Mouse (Mus musculus) heart, embryonic 13.5 days (tissue): Measurements from ENCODE around the gene Elp4. TPM values are rescaled to one million over a fixed set of nuclear protein-coding genes. Genes with fewer than 3 reads are reported as not detected.

Experiments
- ATAC-seq: fragments of 200-750 bp; cut with Nextera tagmentation; 2 replicates; pipeline ENCODE4 v1.8.0; 2017; ENCODE audit warnings: moderate TSS enrichment; ENCODE audit not compliant: insufficient number of reproducible peaks, low FRiP score, low TSS enrichment; ENCODE audit errors: extremely low read depth
- H3K27ac ChIP-seq: fragments of 300-500 bp; sonication (generic); replicated peaks from 2 replicates; pipeline ENCODE4 v1.5.1; 2015; ENCODE audit warnings: moderate library complexity, mild to moderate bottlenecking, inconsistent platforms
- H3K27me3 ChIP-seq: fragments of 300-500 bp; sonication (generic); replicated peaks from 2 replicates; pipeline ENCODE4 v1.6.1; 2015; ENCODE audit warnings: mild to moderate bottlenecking, inconsistent platforms
- H3K36me3 ChIP-seq: fragments of 300-500 bp; sonication (generic); 2 replicates; pipeline ENCODE4 v1.6.1; 2015; ENCODE audit warnings: mild to moderate bottlenecking, inconsistent platforms
- H3K4me1 ChIP-seq: fragments of 300-500 bp; sonication (generic); 2 replicates; pipeline ENCODE4 v1.6.1; 2015; ENCODE audit warnings: inconsistent platforms
- H3K4me2 ChIP-seq: fragments of 300-500 bp; sonication (generic); 2 replicates; pipeline ENCODE4 v1.6.1; 2015; ENCODE audit warnings: inconsistent platforms, mild to moderate bottlenecking, moderate library complexity
- H3K4me3 ChIP-seq: fragments of 300-500 bp; sonication (generic); 2 replicates; pipeline ENCODE4 v1.5.1; 2015; ENCODE audit warnings: moderate library complexity, mild to moderate bottlenecking, inconsistent platforms
- H3K9ac ChIP-seq: fragments of 300-500 bp; sonication (generic); 2 replicates; pipeline ENCODE4 v1.6.1; 2015; ENCODE audit warnings: inconsistent platforms, mild to moderate bottlenecking, moderate library complexity
- H3K9me3 ChIP-seq: fragments of 300-500 bp; sonication (generic); 2 replicates; pipeline ENCODE4 v1.6.1; 2016; ENCODE audit warnings: inconsistent platforms
- WGBS: fragments of 180-500 bp; shearing (Covaris S2); methylation state at CpG from one replicate; pipeline ENCODE4 v1.1.7; 2015; ENCODE audit warnings: mixed read lengths; 5-methylcytosine and 5-hydroxymethylcytosine counted together
- polyA plus RNA-seq: library from polyadenylated mRNA; unstranded; fragments of >200 nt; fragmentation: Nextera tagmentation; extraction: Ambion mirVana; gene quantifications from 2 replicates; pipeline ENCODE4 v1.2.1, GENCODE M21; 2015

The Elp4 gene
- polyA plus RNA-seq, 1 experiment from 2014 or later: 18.0 TPM

DNA sequence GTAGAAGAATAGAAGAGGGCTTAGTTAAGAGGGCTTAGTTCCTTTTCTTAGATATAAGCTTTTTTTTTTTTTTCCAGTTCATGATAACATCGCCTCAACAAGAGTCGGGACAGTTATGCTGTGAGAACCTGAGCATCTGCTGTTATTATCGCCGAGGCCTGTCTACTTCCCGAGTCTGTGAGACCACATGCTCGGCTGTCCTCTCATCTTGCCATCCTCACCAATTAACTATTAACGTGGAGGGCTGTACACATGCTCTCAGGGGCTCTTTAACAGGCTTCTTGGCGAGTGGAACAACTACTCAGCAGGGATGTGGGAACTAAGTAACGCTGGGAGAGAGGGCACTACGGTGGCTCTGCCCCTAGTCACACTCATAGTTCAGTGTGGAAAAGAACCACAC, 99.9 kb downstream of the Elp4 start:
- no peak overlapping the region for H3K4me3 ChIP-seq
- no peaks in the 10 kb centered on the region for H3K4me1 ChIP-seq
- no peaks in the 10 kb centered on the region for H3K27me3 ChIP-seq
- H3K9ac ChIP-seq: no peak overlapping the region
- no peaks in the 10 kb centered on the region for H3K9me3 ChIP-seq
- no peak for ATAC-seq
- 61% methylated on average over 10 of the region's 10 CpGs for WGBS
- no peaks in the 10 kb centered on the region for H3K36me3 ChIP-seq
- no peak overlapping the region for H3K27ac ChIP-seq
- H3K4me2 ChIP-seq: no peak overlapping the region

DNA sequence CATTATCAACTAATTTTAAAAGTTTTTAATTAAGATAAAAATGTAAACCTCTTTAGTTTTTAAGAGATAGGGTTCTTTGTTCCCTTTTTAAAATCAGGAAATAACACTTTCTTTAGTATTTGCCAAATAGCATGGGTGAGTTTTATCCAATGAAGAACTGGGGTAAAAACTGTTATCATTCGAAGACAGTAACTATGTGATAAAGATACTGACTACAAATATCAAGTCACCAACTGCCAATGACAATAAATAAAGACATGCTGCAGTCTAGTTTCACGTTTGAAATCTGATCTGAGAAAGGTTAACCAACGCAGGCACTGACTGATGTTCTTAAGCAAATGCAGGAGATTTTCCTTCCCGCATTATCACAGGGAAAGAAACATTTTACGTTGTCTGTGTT, 100.9 kb downstream of the Elp4 start:
- H3K9ac ChIP-seq: no peak overlapping the region
- no peaks in the 10 kb centered on the region for H3K9me3 ChIP-seq
- no peaks in the 10 kb centered on the region for H3K27me3 ChIP-seq
- H3K4me1 ChIP-seq: no peaks in the 10 kb centered on the region
- 40% methylated on average over 5 of the region's 5 CpGs for WGBS
- H3K4me3 ChIP-seq: no peak overlapping the region
- no peaks in the 10 kb centered on the region for H3K36me3 ChIP-seq
- no peak overlapping the region for H3K27ac ChIP-seq
- no peak for ATAC-seq
- no peak overlapping the region for H3K4me2 ChIP-seq

DNA sequence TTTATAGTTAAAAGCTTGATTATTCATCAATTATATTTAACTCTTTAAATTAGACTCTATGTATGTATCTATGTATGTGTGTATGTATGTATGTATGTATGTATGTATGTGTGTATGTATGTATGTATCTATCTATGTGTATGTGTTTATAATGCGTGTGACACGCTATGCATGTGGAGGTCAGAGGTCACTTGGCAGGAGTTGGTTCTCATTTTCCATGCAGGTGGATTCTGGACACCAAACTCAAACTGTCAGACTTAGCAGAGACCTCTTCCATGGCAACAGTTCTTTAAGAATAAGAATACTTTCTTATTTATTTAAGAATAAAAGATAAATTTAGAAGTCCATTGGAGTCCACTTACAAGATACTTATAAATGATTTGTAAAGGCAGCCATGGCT, 101.5 kb downstream of the Elp4 start:
- H3K9me3 ChIP-seq: no peaks in the 10 kb centered on the region
- H3K36me3 ChIP-seq: no peaks in the 10 kb centered on the region
- H3K9ac ChIP-seq: no peak overlapping the region
- no peak overlapping the region for H3K4me3 ChIP-seq
- H3K4me1 ChIP-seq: no peaks in the 10 kb centered on the region
- no peak overlapping the region for H3K4me2 ChIP-seq
- H3K27ac ChIP-seq: no peak overlapping the region
- 79% methylated on average over 2 of the region's 2 CpGs for WGBS
- H3K27me3 ChIP-seq: no peaks in the 10 kb centered on the region
- ATAC-seq: no peak

DNA sequence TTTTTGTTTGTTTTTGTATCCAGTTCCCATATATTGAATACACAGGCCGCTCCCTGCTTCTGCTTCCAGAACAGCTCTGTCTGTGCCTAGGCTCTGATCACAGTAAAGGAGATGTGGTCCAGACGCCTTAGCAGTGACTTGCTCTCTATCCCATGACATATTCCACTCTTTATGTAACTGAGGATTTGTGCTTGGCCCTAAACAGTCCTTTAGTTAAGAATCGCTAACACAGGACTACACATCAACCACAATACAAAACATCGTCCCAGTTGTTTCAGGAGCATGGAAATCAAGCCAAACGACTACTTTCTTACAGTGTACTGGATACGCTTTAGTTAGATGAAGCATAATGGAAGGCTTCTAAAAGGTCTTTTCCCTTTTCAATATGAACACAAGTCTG, 102.8 kb downstream of the Elp4 start:
- no peaks in the 10 kb centered on the region for H3K4me1 ChIP-seq
- H3K9ac ChIP-seq: no peak overlapping the region
- no peak for ATAC-seq
- H3K27me3 ChIP-seq: no peaks in the 10 kb centered on the region
- no peaks in the 10 kb centered on the region for H3K36me3 ChIP-seq
- WGBS: 83% methylated on average over 6 of the region's 6 CpGs
- no peaks in the 10 kb centered on the region for H3K9me3 ChIP-seq
- no peak overlapping the region for H3K4me2 ChIP-seq
- no peak overlapping the region for H3K4me3 ChIP-seq
- H3K27ac ChIP-seq: no peak overlapping the region

DNA sequence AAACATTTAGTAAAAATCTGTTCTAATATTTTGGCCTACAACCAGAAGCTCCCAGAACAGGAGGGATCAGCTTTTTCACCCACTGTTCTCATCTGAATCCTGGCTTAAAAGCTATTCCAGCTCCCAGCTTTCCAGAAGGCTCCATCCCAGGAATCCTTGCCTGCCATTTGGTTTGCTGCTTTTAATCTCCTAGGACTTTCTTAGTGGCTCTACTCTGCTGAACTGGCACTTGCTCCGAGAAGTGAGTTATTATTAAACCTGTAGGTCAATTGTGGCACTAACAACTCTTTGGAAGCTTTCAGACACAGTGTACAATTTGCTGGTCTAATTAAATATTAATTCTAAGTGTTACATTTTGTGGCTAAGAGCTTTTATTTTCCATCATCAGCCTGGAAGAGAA, 103.7 kb downstream of the Elp4 start:
- Histone ChIP-seq H3K9ac (no peak overlapping the region), H3K4me3 (no peak overlapping the region), H3K27ac (no peak overlapping the region), H3K36me3 (no peaks in the 10 kb centered on the region), H3K27me3 (no peaks in the 10 kb centered on the region), H3K4me1 (no peaks in the 10 kb centered on the region), H3K9me3 (no peaks in the 10 kb centered on the region), H3K4me2 (no peak overlapping the region)
- WGBS: 47% methylated on average over 1 of the region's 1 CpGs
- no peak for ATAC-seq

DNA sequence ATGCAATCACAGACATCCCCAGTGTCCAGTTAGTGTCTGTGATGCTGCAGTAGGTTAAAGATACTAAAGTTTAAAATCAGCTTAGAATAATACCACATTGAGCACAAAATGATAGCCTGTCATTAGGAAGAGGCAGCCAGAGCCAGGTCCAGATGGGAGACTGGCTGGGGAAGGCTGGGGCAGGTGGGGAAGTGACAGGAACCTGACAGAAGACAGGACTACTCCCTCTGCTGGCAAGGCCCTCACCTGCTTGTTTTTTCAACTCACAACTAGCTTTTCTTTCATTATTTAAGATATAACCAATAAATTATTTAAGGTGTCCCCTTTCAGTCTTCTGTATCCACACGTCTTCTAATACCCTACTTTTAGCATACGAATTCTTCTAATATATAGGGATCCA, 104.5 kb downstream of the Elp4 start:
- no peak overlapping the region for H3K27ac ChIP-seq
- no peak for ATAC-seq
- 67% methylated on average over 2 of the region's 2 CpGs for WGBS
- H3K27me3 ChIP-seq: no peaks in the 10 kb centered on the region
- H3K4me2 ChIP-seq: no peak overlapping the region
- H3K36me3 ChIP-seq: no peaks in the 10 kb centered on the region
- no peak overlapping the region for H3K4me3 ChIP-seq
- no peak overlapping the region for H3K9ac ChIP-seq
- H3K9me3 ChIP-seq: no peaks in the 10 kb centered on the region
- no peaks in the 10 kb centered on the region for H3K4me1 ChIP-seq

DNA sequence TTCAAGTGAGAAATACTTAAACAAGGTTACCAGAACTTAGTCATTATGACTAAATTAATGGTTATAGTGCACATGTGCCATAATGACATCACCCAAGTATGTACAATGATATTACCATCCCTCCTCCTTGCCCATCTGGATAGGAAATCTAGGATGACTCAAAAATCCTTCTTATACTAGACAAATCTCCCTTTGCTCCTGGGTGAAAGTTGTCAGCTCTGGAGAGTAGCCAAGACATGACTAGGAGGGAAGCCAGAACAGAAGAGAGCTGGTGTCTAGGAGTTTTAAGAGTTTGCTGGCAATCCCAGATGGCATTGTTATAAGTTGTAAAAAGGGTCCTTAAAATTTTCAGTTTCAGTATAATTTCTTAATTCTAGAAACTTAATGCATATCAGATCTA, 106.5 kb downstream of the Elp4 start:
- no peak overlapping the region for H3K27ac ChIP-seq
- no peaks in the 10 kb centered on the region for H3K4me1 ChIP-seq
- ATAC-seq: no peak
- no peaks in the 10 kb centered on the region for H3K27me3 ChIP-seq
- no peak overlapping the region for H3K9ac ChIP-seq
- H3K9me3 ChIP-seq: no peaks in the 10 kb centered on the region
- no peak overlapping the region for H3K4me3 ChIP-seq
- H3K4me2 ChIP-seq: no peak overlapping the region
- no peaks in the 10 kb centered on the region for H3K36me3 ChIP-seq

DNA sequence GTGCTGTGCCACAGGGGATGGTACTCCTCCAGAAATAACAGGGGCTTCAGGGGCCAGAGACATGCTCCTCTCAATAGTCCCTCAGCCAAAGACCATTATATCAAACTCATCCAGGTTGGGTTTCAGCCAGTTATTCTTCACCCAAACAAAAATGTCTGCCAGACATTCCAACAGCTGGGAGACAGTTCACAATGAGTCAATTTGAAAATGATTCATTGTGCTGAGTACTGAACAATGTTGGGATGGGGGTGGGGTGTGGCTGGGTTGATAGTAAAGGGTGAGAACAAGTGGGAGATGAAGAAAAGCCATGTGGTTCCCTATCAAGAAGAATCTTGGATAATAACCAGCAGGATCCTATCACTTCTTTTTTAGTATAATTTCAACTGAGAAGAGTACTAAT, 108.3 kb downstream of the Elp4 start:
- Histone ChIP-seq H3K4me3 (no peak overlapping the region), H3K9me3 (no peaks in the 10 kb centered on the region), H3K9ac (no peak overlapping the region), H3K4me1 (no peaks in the 10 kb centered on the region), H3K27ac (no peak overlapping the region), H3K36me3 (no peaks in the 10 kb centered on the region), H3K4me2 (no peak overlapping the region), H3K27me3 (no peaks in the 10 kb centered on the region)
- no peak for ATAC-seq

DNA sequence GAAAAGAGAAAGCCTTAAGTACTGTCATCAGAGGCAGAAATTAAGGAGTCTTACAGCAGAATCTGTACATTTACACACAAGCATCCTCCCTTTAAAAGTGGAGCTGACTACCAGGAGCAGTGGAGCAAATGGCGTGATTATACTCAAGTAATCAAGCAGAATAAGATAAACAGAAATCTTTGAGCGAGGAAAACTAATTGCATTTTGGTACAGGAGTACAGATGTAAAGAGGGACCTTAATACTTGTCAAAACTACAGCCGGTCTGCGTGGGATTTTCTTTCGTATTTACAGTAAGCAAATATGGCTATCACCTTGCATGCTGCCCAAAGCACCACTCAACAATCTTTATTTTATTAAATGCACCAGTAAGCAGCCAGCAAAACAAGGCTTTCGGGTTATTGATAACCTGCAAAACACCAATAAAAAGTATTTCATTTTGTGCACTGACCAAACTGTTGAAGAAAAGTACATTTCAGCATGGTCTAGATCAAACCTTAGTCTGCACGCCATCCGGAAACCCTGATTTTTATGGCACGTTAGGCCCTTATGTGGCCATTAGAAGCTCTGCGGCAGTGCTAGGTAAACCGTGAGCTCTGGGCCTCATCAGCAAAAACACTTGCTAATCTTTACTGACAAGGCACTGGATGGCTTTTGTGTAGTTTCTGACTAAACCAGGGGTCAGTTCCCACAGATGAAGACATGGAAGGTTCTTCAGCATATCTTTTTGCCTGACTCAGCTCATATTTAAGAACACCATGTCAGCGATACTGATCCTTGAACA, 111.8 kb downstream of the Elp4 start:
- no peaks in the 10 kb centered on the region for H3K4me1 ChIP-seq
- no peak overlapping the region for H3K4me2 ChIP-seq
- no peak overlapping the region for H3K4me3 ChIP-seq
- no peaks in the 10 kb centered on the region for H3K27me3 ChIP-seq
- ATAC-seq: no peak
- H3K9me3 ChIP-seq: no peaks in the 10 kb centered on the region
- no peak overlapping the region for H3K9ac ChIP-seq
- no peaks in the 10 kb centered on the region for H3K36me3 ChIP-seq
- WGBS: 74% methylated on average over 12 of the region's 12 CpGs
- H3K27ac ChIP-seq: no peak overlapping the region

DNA sequence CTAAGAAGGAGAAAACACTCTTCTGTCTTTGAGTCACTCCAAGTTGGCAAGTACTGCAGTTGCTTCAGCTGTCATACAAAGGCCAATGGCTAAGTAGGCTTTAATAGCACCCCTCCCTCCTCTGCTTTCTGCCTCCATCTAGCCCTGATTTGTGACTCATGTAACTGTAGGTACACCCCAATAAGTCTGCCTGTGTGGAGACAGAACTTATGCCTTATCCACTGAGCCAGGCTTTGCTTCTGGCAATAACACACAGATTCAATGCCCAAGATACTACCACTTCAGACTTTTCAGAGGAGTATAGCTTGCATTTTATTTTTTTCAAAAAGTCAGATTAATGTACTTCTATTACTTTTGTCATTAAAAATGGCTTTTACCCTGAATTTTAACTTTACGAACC, 114.4 kb downstream of the Elp4 start:
- Histone ChIP-seq H3K9ac (no peak overlapping the region), H3K27me3 (no peaks in the 10 kb centered on the region), H3K4me2 (no peak overlapping the region), H3K9me3 (no peaks in the 10 kb centered on the region), H3K4me3 (no peak overlapping the region), H3K27ac (no peak overlapping the region), H3K36me3 (no peaks in the 10 kb centered on the region), H3K4me1 (no peaks in the 10 kb centered on the region)
- 83% methylated on average over 1 of the region's 1 CpGs for WGBS
- ATAC-seq: no peak

DNA sequence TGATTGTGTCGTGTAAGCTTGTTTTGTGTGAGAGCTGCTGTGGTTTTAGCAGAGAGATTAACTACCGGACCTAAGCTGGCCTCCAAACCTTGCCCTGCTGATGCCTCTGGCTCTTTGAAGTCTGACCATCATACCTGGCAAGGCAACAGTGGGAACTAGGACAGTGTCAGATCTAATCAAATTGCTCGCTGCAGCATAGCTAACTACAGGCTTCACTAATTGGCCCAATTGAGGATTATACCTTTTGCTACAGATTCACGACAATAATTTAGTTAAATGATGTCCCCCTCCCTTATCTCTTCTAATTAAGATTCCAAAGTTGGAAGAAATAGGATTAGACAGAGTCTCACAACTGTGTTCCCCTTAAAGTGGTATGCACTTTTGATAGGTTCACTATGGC, 116.6 kb downstream of the Elp4 start:
- no peak overlapping the region for H3K27ac ChIP-seq
- no peaks in the 10 kb centered on the region for H3K4me1 ChIP-seq
- ATAC-seq: no peak
- H3K27me3 ChIP-seq: no peaks in the 10 kb centered on the region
- 74% methylated on average over 4 of the region's 4 CpGs for WGBS
- H3K4me3 ChIP-seq: no peak overlapping the region
- no peaks in the 10 kb centered on the region for H3K9me3 ChIP-seq
- no peaks in the 10 kb centered on the region for H3K36me3 ChIP-seq
- no peak overlapping the region for H3K9ac ChIP-seq
- no peak overlapping the region for H3K4me2 ChIP-seq

DNA sequence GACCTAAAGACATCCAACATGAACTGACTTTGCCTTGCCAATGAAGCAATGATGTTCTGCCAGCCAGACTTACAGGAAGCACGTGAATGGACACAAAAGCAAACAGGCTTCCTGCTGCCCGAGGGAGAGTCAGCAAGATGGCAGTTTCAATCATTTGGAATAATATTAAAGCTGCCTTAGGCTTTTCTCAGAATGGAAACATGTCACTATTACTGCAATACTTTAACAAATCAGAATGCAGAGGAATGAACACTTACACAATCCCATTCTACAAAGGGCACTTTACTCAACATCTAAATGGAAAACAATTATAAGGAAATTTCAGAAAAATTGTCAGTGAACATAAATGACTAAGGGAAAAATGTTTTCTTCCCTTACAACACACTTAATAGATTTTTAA, 117.4 kb downstream of the Elp4 start:
- H3K4me3 ChIP-seq: no peak overlapping the region
- WGBS: 63% methylated on average over 2 of the region's 2 CpGs
- ATAC-seq: no peak

More for the DNA sequence above, 117.4 kb downstream of the Elp4 start:
- Histone ChIP-seq H3K27me3 (no peaks in the 10 kb centered on the region), H3K4me1 (no peaks in the 10 kb centered on the region), H3K4me2 (no peak overlapping the region), H3K9ac (no peak overlapping the region), H3K9me3 (no peaks in the 10 kb centered on the region), H3K27ac (no peak overlapping the region), H3K36me3 (no peaks in the 10 kb centered on the region)
